Mouse (Mus musculus): ENCODE results near the gene Phf24. TPM values are rescaled to one million over a fixed set of nuclear protein-coding genes. Genes with fewer than 3 reads are reported as not detected.

Phf24 gene
- polyA plus RNA-seq, 1 experiment from 2014 or later, result 0.40 TPM

- Histone ChIP-seq H3K36me3 (no peaks in the 10 kb centered on the region), H3K27me3 (peaks cover 75% of the 10 kb centered on the region), H3K4me3 (replicated peaks) (peak within 1 kb of the TSS; percentile 64), H3K27ac (no peak within 1 kb of the TSS), H3K9me3 (replicated peaks) (no peaks in the 10 kb centered on the region), H3K9ac (peak within 1 kb of the TSS; percentile 70), H3K4me2 (peak within 1 kb of the TSS; percentile 83), H3K4me1 (replicated peaks) (peaks cover 18% of the 10 kb centered on the region)
- WGBS (ENCODE audit: insufficient replicate concordance), result 1% methylated on average over 39 of the region's 39 CpGs
- ATAC-seq (ENCODE audit: low read depth) (peak; percentile 90), DNase-seq (peak; percentile 81)
These were observed 33.2 kb downstream of the Phf24 start, which contains the start of gene Dnajb5 for GRCm38 (mm10) chr4:42949676-42950051. Gene Dnajb5 (plus strand): TSS chr4:42949814.

GRCm38 (mm10) chr4:42950065-42950558 is 33.7 kb downstream of the Phf24 start:
- H3K4me1 ChIP-seq (replicated peaks), result peaks cover 18% of the 10 kb centered on the region
- H3K27ac ChIP-seq, result no peak overlapping the region
- H3K9me3 ChIP-seq (replicated peaks), result no peaks in the 10 kb centered on the region
- peak overlapping the region; percentile 64 for H3K4me3 ChIP-seq (replicated peaks)
- H3K27me3 ChIP-seq, result peaks cover 74% of the 10 kb centered on the region
- peak overlapping the region; percentile 83 for H3K4me2 ChIP-seq
- peak; percentile 54 for DNase-seq
- H3K36me3 ChIP-seq, result no peaks in the 10 kb centered on the region
- peak; percentile 37 for ATAC-seq (ENCODE audit: low read depth)
- WGBS (ENCODE audit: insufficient replicate concordance), result 1% methylated on average over 24 of the region's 27 CpGs
- peak overlapping the region; percentile 70 for H3K9ac ChIP-seq

- H3K4me2 ChIP-seq, result no peak overlapping the region
- H3K27me3 ChIP-seq, result peaks cover 69% of the 10 kb centered on the region
- H3K9ac ChIP-seq, result no peak overlapping the region
- 39% methylated on average over 11 of the region's 11 CpGs for WGBS (ENCODE audit: insufficient replicate concordance)
- H3K27ac ChIP-seq, result no peak overlapping the region
- no peak for ATAC-seq (ENCODE audit: low read depth)
- no peaks in the 10 kb centered on the region for H3K36me3 ChIP-seq
- no peaks in the 10 kb centered on the region for H3K9me3 ChIP-seq (replicated peaks)
- peaks cover 18% of the 10 kb centered on the region for H3K4me1 ChIP-seq (replicated peaks)
- DNase-seq, result no peak
- H3K4me3 ChIP-seq (replicated peaks), result no peak overlapping the region
These were observed 35.0 kb downstream of the Phf24 start for GRCm38 (mm10) chr4:42951206-42952195.

- no peak overlapping the region for H3K4me3 ChIP-seq (replicated peaks)
- no peaks in the 10 kb centered on the region for H3K36me3 ChIP-seq
- no peak overlapping the region for H3K9ac ChIP-seq
- WGBS (ENCODE audit: insufficient replicate concordance), result 66% methylated on average over 7 of the region's 7 CpGs
- no peaks in the 10 kb centered on the region for H3K9me3 ChIP-seq (replicated peaks)
- H3K4me2 ChIP-seq, result no peak overlapping the region
- H3K4me1 ChIP-seq (replicated peaks), result peaks cover 18% of the 10 kb centered on the region
- no peak overlapping the region for H3K27ac ChIP-seq
- no peak for ATAC-seq (ENCODE audit: low read depth)
- no peak for DNase-seq
- peaks cover 58% of the 10 kb centered on the region for H3K27me3 ChIP-seq
These were observed 36.1 kb downstream of the Phf24 start for GRCm38 (mm10) chr4:42952563-42952962.

- H3K4me2 ChIP-seq, result no peak overlapping the region
- DNase-seq, result no peak
- no peaks in the 10 kb centered on the region for H3K9me3 ChIP-seq (replicated peaks)
- H3K4me3 ChIP-seq (replicated peaks), result no peak overlapping the region
- H3K27me3 ChIP-seq, result peaks cover 48% of the 10 kb centered on the region
- H3K9ac ChIP-seq, result no peak overlapping the region
- peaks cover 18% of the 10 kb centered on the region for H3K4me1 ChIP-seq (replicated peaks)
- H3K36me3 ChIP-seq, result no peaks in the 10 kb centered on the region
- 54% methylated on average over 10 of the region's 10 CpGs for WGBS (ENCODE audit: insufficient replicate concordance)
- ATAC-seq (ENCODE audit: low read depth), result no peak
- no peak overlapping the region for H3K27ac ChIP-seq
These were observed 37.1 kb downstream of the Phf24 start for GRCm38 (mm10) chr4:42953435-42954094.

GRCm38 (mm10) chr4:42954297-42954696 is 37.8 kb downstream of the Phf24 start:
- 9% methylated on average over 10 of the region's 10 CpGs for WGBS (ENCODE audit: insufficient replicate concordance)
- peaks cover 14% of the 10 kb centered on the region for H3K4me1 ChIP-seq (replicated peaks)
- no peak for ATAC-seq (ENCODE audit: low read depth)

GRCm38 (mm10) chr4:42955200-42955599 is 38.7 kb downstream of the Phf24 start:
- Histone ChIP-seq H3K36me3 (no peaks in the 10 kb centered on the region), H3K9me3 (replicated peaks) (no peaks in the 10 kb centered on the region), H3K9ac (no peak overlapping the region), H3K27ac (no peak overlapping the region), H3K4me1 (replicated peaks) (peaks cover 5% of the 10 kb centered on the region), H3K4me2 (no peak overlapping the region), H3K4me3 (replicated peaks) (no peak overlapping the region), H3K27me3 (peaks cover 33% of the 10 kb centered on the region)
- ATAC-seq (ENCODE audit: low read depth) (no peak), DNase-seq (no peak)
- WGBS (ENCODE audit: insufficient replicate concordance), result 73% methylated on average over 3 of the region's 3 CpGs

More at GRCm38 (mm10) chr4:42954297-42954696, 37.8 kb downstream of the Phf24 start:
- Histone ChIP-seq H3K4me3 (replicated peaks) (no peak overlapping the region), H3K36me3 (no peaks in the 10 kb centered on the region), H3K27ac (no peak overlapping the region), H3K9ac (no peak overlapping the region), H3K4me2 (no peak overlapping the region), H3K27me3 (peaks cover 41% of the 10 kb centered on the region), H3K9me3 (replicated peaks) (no peaks in the 10 kb centered on the region)
- peak; percentile 30 for DNase-seq

GRCm38 (mm10) chr4:42956581-42956980 is 40.1 kb downstream of the Phf24 start:
- Histone ChIP-seq H3K27ac (no peak overlapping the region), H3K9ac (no peak overlapping the region), H3K4me2 (no peak overlapping the region), H3K4me3 (replicated peaks) (no peak overlapping the region), H3K27me3 (peaks cover 22% of the 10 kb centered on the region), H3K4me1 (replicated peaks) (no peaks in the 10 kb centered on the region), H3K9me3 (replicated peaks) (no peaks in the 10 kb centered on the region), H3K36me3 (no peaks in the 10 kb centered on the region)
- DNase-seq, result no peak
- ATAC-seq (ENCODE audit: low read depth), result no peak
- WGBS (ENCODE audit: insufficient replicate concordance), result 76% methylated on average over 17 of the region's 17 CpGs

- ATAC-seq (ENCODE audit: low read depth), result no peak
- 68% methylated on average over 11 of the region's 11 CpGs for WGBS (ENCODE audit: insufficient replicate concordance)
These were observed 40.8 kb downstream of the Phf24 start for GRCm38 (mm10) chr4:42957306-42957705.

GRCm38 (mm10) chr4:42957979-42958378 is 41.5 kb downstream of the Phf24 start:
- DNase-seq (no peak), ATAC-seq (ENCODE audit: low read depth) (no peak)
- Histone ChIP-seq H3K4me2 (no peak overlapping the region), H3K9me3 (replicated peaks) (no peaks in the 10 kb centered on the region), H3K36me3 (no peaks in the 10 kb centered on the region), H3K27me3 (peaks cover 12% of the 10 kb centered on the region; the same call in 1 of the 2 replicates), H3K27ac (no peak overlapping the region), H3K4me1 (replicated peaks) (no peaks in the 10 kb centered on the region), H3K4me3 (replicated peaks) (no peak overlapping the region), H3K9ac (no peak overlapping the region)
- 71% methylated on average over 8 of the region's 8 CpGs for WGBS (ENCODE audit: insufficient replicate concordance)

More at GRCm38 (mm10) chr4:42957306-42957705, 40.8 kb downstream of the Phf24 start:
- Histone ChIP-seq H3K4me3 (replicated peaks) (no peak overlapping the region), H3K9me3 (replicated peaks) (no peaks in the 10 kb centered on the region), H3K4me1 (replicated peaks) (no peaks in the 10 kb centered on the region), H3K36me3 (no peaks in the 10 kb centered on the region), H3K4me2 (no peak overlapping the region), H3K27me3 (peaks cover 18% of the 10 kb centered on the region; the same call in 1 of the 2 replicates), H3K9ac (no peak overlapping the region), H3K27ac (no peak overlapping the region)
- no peak for DNase-seq

- Histone ChIP-seq H3K27ac (no peak overlapping the region), H3K9ac (no peak overlapping the region), H3K27me3 (0 out of 2 replicates have a peak, but pooled peaks cover 5% of the 10 kb centered on the region), H3K4me2 (no peak overlapping the region), H3K4me1 (replicated peaks) (no peaks in the 10 kb centered on the region), H3K36me3 (no peaks in the 10 kb centered on the region), H3K4me3 (replicated peaks) (no peak overlapping the region), H3K9me3 (replicated peaks) (no peaks in the 10 kb centered on the region)
- 57% methylated on average over 8 of the region's 8 CpGs for WGBS (ENCODE audit: insufficient replicate concordance)
- ATAC-seq (ENCODE audit: low read depth) (no peak), DNase-seq (no peak)
These were observed 42.5 kb downstream of the Phf24 start for GRCm38 (mm10) chr4:42958942-42959341.
